Mouse (Mus musculus) layer of hippocampus, postnatal 10 days (tissue): Measurements from ENCODE around the gene Nfyc. TPM values are rescaled to one million over a fixed set of nuclear protein-coding genes. Genes with fewer than 3 reads are reported as not detected.
A peak's percentile ranks its signal among the peaks of the same experiment; 100 is the strongest.

Experiments used
- DNase-seq, 2 experiments: peaks; one replicate each; pipeline ENCODE4 v3.0.0; 2021; ENCODE audit warnings: low spot score in 2 of 2
- long read RNA-seq: library from polyadenylated mRNA; stranded (forward); transcript quantifications from one replicate; pipeline ENCODE4 v2.0.0, GENCODE M21; 2023
- total RNA-seq, 2 experiments: library from RNA; stranded (reverse); gene quantifications; 2 replicates each; pipeline ENCODE4 v1.2.3; 2021

Gene Nfyc
- 10 to 100 TPM; 47.7 to 50.8 TPM for total RNA-seq
- long read RNA-seq, transcript Nfyc-201 (10 exons, 1,932 nt), result major isoform, 24 of 39 reads
- long read RNA-seq, partial matches to known transcripts, result 2 of 39 reads
- long read RNA-seq, other reads (novel, unspliced or antisense), result 8 of 39 reads

DNA sequence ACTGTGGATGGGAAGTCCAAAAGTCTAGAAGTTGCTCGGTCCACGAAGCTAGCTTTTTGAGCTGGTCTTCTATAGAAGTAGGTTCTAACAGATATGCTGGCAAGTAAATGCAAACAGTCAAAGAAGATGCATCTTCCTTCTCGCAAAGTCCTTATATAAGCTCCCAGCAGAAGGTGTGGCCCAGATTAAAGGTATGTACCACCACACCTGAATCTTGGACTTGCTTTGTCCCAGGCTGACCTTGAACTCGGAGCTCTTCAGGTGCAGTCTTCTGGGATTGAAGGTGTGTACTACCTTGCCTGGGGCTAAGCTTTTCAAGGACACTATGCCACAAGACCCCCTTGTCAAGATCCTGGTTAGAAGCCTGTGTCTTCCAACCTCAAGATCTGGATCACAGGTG lies at the start of gene Nfyc:
Gene Nfyc, minus strand, starts transcription at position 101 of the 400 bp plus-strand sequence.
- no peak for DNase-seq

DNA sequence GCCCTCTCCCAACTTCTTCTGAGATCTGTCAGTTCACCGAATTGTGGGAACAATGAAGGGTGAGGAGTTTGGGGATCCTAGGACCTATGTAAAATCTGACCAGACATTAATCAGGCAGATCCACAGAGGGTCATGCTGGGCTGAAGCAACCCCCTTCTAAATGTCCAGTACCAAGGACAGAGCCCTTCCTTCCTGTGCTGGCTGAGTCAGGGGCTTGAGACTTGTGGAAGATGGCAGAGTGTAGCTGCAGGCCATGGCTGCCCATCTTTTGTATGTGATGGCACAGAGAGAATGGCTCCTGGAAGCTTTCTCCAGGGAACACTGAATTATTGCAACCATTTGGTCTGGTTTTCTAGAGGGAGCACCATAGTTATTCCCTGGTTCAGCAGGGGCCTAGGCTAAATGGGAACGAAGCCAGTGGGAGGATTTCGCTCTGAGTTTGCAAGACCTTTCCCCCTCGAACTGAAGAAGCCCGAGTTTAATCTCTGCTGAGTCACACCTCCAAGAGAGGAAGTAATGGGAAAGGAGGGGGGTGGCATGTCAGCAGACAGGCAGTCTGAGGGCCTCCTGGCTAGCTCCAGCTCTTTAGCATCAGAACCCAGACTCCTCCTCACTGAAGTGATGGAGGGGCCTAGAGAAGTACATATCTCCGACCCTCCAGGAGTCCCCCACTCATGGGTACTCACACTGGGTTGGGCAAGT lies 49.5 kb upstream of the Nfyc start:
- DNase-seq, result no peak

DNA sequence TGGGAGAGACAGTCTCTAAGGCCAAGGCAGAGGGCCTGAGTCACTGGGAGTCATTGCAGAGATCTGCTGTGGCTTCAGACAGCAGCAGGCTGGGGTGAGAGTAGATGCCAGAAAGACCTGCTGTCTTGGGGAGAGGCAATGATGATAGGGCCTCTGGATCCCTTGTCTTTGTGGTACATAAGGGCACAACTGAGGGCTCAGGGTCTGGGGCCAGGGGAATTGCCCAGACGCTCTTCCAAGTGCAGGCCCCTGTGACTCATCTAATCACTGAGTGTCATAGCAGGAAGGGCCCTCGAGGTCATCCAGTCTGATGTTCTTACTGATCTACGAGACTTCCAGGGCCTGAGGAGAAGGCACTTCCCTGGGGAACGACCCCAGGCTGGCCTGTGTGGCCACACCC lies 48.0 kb upstream of the Nfyc start:
- DNase-seq, result no peak

DNA sequence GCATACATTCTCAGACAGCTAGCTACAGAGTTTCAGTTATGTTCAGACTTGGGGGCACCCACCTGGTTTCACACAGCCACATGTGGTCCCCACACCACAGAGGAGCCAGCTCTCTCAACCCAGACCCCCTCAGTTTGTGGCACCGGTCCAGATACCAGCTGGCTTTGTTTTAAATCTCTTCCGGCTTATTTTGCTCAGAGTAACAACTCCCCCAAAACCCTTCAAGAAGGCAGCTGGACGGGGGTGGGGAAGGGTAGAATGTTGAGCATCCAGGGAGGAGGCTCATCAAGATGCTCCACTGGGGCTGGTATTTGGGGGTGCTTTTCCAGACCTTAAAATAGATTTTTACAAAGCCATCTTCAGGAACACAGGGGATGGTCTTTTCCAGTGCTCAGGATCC lies 47.4 kb upstream of the Nfyc start:
- DNase-seq, result no peak

DNA sequence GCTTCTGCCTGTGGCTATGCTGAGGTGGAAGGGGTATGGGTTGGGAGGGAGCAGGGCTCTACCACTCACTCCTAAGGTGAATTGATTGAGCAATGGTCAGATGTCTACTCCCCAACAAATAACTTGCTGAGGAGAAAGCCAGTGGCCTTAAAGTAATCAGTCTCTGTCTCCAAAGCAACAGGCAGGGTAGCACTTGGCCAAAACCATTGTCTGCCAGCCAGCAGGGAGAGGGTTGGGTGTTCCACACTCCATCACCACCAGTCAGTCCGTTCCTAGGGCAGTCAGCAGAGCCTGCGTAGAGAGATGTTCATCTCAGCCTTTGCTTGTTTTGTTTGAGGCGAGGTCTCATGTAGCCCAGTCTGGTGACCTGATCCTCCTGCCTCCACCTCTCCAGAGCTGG lies 44.6 kb upstream of the Nfyc start:
- no peak for DNase-seq

DNA sequence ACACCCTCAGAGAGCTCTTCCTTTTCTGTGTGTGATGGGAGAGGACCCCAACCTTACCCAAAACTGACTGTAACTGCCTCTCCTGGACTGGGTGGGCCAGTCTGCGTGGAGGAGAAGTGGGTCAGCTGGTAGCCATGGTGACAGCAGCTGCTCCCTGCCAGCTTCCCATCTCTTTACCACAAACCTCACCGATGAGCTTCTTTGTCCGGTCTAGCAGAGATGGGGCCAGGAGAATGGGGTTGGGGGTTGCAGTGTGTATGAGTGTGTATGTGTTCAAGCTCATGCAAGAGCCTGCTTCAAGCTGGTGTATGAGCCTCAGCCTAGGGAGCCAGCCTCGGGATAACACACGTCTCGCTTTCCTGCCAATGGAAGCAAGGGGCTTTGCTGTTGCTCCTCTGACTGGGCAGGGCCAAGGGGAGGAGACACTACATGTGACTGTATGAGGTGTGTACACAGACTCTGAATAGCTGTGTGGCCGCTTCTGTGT lies 38.9 kb upstream of the Nfyc start:
- no peak for DNase-seq

DNA sequence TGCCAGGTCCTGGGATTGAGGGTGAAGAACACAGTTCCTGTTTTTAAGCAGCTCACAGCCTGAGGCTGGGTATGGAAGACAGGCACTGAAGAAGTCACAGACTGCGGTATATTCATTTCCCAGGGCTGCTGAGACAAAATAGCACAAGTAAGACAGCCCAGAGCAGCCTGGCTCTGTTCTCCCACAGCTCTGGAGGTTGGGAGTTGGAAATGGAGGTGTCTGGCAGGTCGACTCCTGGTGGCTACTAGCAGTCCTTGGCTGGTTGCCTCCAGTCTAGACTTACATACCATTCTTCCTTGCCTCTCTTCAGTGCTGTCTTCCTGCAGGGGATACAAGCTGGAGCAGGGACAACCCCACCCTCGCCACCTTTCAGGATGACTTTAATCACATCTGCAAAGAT lies 37.6 kb upstream of the Nfyc start:
- DNase-seq, result no peak

DNA sequence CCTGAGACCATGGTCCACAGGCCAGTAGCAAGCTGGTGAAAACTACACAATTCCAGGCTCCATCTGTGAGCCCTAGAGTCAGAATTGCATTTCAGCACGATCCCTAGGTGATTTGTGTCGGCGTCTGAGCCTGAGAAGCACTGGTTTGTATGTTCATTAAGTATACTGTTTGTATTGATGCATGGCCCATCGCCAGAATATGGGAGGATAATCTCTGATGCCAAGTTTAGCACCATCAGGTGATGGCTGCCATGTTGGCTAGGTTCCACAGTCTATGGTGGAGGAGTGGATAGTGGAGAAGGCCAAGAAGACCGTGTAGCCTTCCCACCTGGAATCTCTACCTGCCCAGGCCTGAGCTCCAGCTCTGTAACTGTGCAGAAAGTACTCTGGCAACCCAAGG lies 36.9 kb upstream of the Nfyc start:
- DNase-seq, result no peak

DNA sequence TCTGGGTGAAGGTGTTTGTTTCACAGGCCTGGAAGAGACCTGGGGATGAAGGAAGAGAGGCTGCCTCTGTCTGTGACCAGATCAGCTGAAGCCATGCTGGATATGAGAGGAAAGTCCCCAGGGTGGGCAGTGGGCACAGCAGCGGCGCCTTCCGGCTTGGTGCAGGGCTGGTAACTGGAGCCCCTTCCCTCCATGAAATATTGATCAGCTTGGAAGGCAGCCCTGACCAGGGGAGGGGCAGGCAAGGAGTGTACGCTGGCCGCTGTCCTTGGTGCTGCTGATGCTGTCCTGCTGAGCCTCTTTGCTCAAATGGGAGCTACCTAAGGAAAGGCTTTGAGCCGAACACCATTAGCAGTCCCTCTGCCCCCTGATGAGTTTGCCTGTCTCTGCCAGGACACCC lies 34.8 kb upstream of the Nfyc start:
- DNase-seq, result no peak

DNA sequence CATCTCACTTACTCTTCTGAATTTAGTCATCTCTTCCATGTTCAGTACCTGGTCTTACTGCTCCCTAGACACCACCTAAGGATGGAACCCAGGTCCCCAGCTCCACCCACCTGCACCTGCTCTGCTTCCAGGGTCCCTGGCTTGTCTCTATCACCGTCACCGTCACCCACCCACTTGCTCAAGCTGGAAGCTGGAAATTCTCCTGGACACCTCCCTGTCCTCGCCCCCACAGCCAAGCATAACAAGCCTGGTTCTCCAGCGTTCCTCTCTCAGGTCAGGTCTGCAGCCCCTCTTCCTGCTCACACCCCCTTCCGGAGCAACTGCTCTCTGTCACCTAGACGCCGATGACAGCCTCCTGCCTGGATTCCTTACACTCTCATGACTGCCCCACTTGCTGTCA lies 28.5 kb upstream of the Nfyc start:
- DNase-seq, result no peak

DNA sequence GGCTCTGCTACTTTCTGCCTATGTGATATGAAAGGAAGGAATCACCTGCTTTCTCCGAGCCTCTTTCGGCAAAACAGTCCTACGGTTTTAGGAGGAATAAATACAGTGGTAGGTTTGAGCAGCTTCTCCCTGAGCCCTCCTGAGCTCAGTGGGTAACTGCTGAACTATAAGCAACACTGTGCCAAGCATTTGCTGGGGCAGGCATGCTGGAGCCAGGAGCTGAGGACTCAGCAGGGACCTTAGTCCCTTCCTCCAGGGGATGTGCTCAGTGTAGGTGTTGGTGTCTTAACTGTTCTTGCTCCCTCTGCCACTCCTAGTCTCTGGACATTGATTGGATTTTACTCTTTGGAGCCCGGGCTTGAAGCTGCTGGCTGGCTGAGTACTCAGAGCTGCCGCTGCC lies 25.0 kb upstream of the Nfyc start:
- DNase-seq, result no peak

DNA sequence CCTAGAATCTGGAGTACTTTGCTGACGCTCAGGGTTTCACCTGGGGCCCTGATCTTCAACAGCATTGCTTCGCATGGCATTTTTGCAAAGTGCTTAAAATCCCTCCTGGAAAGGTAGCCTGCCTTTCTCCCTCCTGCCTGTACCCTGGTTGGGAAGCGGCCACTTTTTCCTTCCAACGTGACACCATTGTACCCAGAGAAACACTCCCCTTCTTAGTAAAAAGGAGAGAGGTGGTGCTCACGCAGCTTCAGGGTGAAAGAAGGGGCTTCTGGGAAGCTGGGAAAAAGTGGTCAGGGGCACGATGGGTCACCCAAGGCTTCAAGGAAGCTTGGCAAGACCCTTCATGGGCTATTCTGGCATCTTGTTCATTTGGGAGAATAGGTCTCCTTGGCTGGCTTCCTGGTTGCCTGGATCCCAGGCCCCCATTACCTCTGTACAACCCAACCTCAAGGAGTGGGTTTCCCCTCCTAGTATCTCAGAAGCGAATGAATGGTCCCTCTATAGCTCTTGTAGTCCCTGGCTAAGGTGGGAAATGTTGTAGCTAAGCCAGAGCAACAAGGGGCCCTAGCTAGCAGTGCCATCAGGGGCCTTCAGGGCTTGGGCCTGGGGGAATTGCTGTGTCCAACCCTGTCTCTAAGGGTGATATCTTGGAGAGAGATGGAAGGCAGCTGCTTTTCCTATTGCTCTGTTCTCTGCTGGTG lies 24.1 kb upstream of the Nfyc start:
- no peak for DNase-seq

DNA sequence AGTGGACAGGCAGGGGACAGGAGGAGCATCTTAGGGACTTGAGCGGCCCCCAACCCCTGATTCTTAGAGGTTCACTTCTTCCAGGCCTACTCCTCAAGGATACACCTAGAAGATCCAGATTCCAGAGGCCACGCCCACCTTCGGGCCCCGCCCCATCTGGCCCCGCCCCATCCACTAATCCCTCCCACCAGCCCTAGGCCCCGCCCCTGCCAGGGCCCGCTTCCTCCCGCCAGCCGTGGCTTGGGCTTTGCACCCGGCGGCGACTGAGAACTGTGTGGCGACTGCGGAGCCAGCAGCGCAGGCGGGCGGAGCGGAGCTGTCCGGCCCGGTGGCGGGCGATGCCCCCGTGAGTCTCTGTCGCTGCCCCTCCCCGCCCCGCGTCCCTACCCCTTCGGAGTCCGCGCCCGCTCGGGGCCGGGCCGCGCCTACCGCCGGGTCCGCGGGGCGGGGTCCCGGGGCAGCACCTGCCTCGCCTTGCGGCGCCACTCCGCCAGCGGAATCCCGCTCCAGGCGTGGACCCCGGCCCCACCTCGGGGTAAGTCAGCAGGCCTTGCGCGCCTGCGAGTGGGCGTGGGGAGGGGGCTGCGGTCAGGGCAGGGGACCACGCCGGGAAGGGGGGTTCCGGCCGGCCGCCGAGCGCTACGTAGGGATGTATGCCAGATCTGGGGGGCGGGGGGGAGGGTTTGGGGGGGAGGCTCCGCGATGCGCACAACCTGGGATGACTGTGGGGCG lies 23.4 kb upstream of the Nfyc start, which contains the start of gene Rims3:
Gene Rims3, plus strand, starts transcription at position 229 of the 732 bp plus-strand sequence.
- DNase-seq, result peak; percentile 62 to 73

DNA sequence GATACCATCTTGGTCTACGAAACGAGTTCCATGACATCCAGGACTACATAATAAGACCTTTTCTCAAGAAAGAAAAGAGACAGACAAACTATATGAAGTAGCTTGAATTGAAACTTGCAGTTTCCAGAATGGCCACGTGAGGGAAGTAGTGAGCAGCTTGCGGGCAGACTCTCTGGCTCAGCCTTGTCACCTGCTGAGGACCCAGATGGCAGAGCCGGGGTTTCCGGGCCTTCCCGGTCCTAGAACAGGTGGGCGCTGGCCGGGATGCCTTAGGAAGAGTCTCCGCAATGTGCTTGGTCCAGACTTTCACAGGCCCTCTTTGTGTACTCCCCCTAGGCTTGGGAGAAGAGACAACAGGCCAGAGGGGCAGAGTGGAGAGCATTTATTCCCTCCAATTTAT lies 19.6 kb upstream of the Nfyc start:
- peak; percentile 80 to 82 for DNase-seq

DNA sequence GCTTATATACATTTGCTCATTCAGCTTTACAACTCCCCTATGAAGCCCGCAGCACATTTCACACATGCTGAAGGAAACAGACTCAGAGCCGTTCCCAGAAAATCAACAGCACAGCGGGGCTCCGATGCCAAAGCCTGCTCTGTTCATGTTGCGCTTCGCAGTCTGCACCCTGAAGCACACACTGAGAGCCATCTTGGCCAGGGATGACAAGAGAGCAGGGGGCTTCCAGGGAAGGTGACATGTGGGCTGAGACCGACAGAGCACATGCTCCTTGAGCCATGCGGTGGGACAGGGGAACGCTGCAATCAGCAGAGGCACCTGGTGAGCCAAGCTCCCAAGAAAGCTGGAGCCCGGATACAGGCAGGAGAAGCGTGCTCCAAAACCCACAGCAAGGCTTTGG lies 18.1 kb upstream of the Nfyc start:
- no peak for DNase-seq

DNA sequence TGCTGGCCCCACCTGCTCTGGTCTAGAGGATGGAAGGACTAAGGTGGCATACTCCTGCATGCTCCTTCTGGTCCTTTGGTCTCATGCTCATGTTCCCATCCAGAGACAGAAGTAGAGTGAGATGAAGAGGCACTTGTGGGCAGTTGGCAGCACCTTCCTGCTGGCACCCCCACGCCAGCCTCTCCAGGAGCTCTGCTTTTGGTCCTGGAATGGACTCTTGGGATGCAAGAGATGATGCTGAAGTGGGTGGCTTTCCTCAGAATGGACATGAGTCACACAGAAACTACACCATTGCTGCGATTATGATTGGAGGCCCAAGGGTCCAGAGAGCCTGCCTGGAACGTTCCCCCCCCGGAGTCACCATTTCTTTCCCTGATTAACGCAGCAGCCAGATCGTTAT lies 17.5 kb upstream of the Nfyc start:
- no peak for DNase-seq

DNA sequence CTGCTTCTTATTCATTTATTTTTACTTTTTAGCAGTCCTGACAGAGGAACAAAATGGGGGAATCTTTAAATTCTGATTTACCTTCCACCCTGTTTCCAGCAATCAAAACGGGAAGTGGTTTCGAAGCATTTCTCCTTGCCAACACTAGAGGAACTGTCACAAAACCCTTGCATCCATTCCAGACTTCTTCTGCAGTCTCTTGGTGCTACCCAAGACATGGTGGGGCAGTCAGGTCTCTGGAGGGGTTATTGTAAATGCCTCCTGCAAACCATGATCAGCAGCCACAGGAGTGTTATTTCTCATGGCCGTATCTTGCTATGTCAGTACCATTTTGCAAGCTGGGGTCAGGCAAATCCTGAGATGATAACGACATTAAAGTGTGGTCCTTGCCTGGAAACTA lies 13.7 kb upstream of the Nfyc start:
- DNase-seq, result no peak

DNA sequence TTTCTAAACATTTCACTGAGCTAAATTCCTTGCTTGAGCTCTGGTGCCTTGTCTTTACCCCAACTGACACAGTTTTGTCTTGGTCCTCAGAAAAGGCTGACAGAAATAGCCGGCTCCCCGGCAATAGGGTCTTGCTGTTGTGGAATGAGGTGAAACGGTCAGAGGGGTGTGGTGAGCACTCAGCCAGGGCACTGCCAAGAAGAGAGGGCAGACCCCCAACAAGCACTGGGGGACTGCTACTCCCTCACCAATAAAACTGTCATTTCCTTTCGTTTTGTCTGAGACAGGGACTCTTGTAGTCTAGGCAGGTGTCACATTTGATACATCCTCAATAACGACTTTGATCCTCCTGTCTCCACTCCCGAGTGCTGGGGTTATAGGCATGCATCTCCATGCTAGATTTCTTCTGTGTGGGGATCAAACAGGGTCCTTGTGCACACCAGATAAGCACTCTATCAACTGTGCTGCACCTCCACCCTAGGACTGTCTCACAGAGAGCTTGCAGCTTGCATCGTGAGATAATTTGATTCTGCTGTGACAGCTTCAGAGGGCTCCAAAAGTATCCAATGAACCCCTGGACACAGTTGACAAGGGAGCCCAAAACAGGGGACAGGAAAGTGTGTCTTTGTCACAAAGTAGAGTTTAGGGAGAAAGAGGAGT lies 13.2 kb upstream of the Nfyc start:
- no peak for DNase-seq

DNA sequence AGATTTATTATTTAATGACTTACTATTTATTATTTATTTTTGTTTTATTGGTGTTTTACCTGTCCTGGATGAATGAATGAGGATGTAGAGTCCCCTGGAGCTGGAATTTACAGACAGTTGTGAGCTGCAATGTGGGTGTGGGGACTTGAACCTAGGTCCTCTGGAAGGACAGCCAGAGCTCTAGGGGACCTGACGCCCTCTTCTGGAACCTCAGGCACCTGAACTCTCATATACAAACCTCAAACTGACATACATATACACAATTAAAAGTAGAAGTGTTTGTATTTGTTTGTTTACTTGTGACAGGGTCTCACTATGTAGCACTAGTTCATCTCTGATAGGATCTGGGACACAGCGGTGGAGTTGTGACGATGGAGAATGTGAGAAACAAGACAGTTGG lies 10.0 kb upstream of the Nfyc start:
- DNase-seq, result no peak

DNA sequence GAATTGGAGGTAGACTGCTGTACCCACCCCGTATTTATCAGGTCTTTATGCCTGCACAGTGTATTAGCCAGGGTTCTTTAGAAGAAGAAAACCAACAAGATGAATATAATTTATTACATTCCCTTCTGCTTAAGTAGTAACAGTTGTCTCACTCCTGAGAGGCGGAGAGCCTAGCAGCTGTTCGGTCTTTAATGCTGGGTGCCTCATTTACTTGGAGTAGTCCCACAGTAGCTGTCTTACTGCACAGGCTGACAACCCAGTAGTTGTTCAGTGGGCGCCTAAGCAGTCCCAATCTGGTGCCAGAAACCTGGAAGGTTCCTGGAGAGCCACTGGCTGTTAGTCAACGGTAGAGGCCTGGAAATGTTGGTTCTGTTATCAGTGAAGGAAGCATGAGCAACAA lies 605 bp downstream of the Nfyc start:
- peak in 1 of 2 experiments; percentile 19 for DNase-seq

DNA sequence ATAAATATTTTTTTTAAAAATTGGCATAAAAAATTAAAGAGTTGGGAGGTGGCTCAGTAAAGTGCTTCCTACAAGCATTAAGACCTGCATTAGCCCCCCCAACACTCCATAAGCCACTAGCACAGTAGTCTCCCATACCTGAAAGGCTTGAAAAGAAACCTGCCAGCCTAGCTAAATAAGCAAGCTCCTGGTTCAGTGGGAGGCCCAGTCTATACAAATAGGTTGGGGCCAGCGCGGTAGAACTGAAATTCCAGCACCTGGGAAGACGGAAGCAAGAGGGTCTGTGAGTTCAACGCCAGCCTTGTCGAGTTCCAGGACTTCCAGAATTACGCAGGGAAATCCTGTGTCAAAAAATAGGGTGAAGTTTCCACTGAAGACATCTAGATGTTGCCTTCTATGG lies 5.0 kb downstream of the Nfyc start:
- no peak for DNase-seq
